Mouse (Mus musculus): Measurements from ENCODE around the gene Gm20388.

The Gm20388 gene

DNA sequence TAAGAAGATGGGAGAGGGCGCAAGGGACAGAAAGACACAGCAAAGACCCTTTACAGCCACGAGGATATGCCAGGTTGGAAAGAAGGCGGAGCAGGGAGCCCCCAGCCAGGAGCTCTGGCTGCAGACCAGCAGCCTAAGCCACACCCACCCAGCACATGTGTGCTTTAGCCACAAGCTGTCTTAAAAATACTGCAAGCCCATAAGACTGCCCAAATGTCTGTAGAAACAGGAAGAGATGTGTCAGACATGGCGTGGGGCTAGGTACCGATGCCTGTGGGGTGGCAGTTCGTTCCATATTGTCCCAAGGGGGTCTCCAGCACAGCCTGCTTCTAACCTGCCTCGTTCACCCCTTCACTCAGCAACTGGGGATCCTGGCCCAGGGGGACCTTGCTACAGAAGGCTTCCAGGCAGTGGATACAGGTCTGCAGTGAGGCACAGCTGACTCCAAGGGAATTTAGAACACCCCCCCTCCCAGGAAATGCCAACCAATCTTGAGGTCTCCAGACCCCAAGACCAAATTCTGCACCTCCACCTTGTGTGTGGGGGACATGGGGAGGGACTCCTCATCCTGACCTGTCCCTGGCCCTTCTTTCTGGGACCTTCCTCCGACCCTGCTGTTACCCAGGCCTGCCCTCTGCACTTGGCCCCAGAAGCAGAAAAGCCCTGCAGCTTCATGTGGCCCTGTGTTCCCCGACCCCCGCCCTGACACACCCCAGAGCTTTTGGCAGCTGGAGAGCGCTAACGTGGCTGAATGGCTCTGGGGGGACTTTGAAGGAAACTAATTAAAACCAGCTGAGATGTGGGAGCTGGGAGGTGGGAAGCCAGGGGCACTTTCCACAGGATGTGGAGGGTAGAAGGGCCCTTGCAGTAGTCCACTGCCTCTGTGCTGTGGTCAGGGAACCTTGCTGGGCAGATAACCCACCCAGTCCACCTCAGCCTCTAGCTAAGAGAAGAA is 2335.9 kb downstream of the Gm20388 start:
- in situ Hi-C loops (cut with MboI, MseI), result loop anchor here (25.0 kb wide), 1 partner anchor 1491 kb away; no protein-coding TSS in a partner anchor

DNA sequence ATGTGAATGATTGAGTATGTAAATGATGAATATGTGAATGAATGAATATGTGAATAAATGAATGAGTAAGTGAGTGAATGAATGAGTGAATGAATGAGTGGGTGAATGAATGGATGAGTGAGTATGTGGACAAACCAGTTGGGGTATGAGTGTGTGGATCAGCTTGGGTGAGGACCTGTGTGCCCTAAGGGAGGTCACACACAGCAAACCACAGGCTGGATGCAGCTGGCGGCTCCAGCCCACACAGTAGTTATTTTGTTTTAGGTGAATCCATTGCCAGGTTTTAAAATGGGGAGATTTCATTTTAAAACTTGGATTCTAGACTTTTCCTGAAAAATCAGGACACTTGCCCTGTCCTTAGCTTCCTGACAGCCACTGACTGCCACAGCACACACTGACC is 2341.1 kb downstream of the Gm20388 start:
- in situ Hi-C loops (cut with MboI, MseI), result loop anchor here (5.0 kb wide), 1 partner anchor 264 kb away; no protein-coding TSS in a partner anchor

DNA sequence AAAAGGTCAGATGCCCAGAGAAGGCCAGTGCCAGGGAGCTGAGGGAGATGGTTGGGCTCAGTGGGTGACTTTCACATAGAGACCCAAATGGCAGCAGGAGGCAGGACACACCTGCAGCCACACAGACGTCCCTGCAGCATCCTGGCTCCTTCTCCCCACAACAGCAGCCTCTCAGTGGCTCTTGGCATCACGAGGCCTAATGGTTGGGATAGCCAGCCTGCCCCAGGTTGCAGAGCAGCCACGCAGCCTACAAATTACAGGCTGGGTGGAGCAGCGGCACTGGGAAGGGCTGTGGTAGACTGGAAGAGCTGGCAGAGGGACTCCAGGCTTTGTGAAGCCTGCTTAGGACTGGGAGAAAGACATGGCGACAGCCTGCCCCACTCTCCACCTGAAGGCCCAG is 2341.7 kb downstream of the Gm20388 start:
- in situ Hi-C loops (cut with MboI, MseI), result loop anchor here (5.0 kb wide), 1 partner anchor 265 kb away; no protein-coding TSS in a partner anchor

DNA sequence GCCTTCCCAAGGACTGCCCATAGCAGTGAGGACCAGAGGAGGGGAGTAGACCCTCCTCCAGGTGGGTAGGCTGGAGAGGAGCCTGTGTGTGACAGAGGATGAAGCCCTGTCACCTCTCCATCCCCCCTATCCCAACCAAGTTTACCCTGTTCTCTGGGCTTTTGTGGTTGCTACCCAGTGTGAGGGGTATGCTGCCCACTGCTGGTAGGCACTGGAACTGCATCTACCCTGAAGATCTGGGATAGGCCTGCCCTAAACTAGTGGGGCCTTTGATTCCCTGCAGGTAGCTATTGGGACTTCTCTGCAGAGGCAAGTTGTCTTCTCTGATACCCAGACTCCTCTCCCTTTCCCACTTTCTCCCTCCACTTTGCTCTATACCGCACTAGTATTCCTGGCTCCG is 2348.7 kb downstream of the Gm20388 start:
- in situ Hi-C loops (cut with MboI, MseI), result no loop called here

DNA sequence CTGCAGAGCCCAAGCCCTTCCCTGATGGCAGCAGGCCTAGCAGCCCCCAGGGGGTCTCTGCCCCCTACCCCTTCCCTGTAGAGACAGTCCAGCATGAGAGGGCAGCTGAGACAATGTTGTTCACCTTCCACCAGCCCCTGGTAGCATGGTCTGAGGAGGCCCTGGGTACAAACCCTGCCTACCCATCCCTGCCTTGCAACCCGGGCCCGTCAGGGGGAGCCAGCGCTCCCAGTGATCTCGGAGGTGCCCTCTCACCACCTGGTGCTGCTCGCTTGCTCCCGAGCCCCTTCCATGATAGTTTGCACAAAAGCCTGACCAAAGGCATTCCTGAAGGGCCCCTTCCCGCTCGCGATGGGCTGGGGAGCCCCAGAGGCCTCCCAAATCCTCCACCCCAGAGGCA is 2350.1 kb downstream of the Gm20388 start:
- in situ Hi-C loops (cut with MboI, MseI), result no loop called here

DNA sequence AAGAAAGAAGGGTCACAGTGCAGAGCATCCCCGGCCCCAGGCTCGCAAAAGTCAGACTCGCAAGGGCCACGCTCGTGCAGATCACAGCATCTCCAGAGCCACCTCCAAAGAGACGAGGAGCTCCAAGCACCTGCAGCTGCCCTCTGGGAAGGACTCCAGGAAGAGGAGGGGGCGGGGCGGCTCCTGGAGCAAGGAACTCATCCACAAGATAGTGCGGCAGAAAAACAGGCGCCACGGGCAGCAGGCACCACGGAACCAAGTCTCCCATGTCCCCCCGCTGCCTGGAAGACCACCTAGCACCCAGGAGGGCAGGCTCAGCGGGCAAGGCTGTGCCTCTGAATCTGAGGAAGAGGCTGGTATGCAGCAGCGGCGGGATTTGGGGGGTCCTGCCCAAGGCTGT is 2352.2 kb downstream of the Gm20388 start:
- in situ Hi-C loops (cut with MboI, MseI), result no loop called here

DNA sequence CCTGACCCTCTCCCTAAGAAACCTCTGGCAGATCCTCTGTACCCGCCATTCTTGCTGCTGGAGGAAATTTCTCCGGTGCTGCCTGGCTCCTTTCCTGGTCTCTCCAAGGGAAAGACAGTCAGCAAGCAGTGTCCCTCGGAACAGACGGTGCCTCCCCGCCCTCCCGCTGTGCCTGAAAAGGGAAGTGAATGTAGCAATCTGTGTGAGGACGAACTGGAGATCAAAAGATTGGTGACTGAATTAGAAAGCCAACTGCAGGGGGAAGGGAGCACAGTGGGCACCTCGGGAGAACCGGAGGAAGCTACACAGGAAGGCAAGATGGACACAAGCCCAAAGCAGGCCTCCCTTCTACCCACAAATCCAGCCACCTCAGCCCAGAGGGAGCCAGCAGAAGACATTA is 2353.6 kb downstream of the Gm20388 start:
- in situ Hi-C loops (cut with MboI, MseI), result no loop called here

DNA sequence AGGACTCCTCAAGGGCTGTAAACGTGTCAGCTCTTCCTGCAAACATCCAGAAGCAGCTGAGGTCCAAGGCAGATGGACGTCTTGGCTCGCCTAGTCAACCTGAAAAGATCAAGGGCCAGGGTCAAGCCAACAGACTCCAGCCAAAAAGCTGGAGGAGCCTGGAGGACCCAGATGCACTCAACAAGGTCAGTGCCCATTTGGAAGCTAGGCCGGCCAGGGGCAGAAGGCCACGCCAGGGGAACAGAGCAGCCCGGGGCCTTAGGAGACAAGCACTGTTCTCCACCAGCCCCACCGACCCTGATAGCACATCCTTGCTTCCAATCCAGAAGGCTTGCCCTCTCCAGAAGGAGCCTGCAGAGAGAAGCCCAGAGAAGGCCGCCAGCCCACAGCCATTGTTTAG is 2354.9 kb downstream of the Gm20388 start:
- in situ Hi-C loops (cut with MboI, MseI), result no loop called here

DNA sequence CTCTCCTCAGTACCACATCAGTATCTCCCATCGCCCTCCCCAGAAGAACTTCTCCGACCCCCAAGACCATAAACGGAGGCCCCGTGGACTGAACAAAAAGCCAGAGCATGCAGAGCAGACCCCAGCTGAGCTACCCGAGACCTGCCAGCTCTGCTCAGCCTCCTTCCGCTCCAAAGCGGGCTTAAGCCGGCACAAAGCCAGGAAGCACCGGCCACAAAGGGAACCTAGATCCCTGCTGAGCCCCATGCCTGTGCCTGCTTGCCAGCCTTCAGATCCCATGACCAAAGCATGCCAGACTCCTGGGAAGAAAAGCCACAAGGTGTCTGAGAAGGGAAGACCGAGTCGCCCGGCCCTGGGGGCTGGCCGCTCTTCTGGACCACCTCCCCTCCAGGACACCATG is 2356.2 kb downstream of the Gm20388 start:
- in situ Hi-C loops (cut with MboI, MseI), result no loop called here

DNA sequence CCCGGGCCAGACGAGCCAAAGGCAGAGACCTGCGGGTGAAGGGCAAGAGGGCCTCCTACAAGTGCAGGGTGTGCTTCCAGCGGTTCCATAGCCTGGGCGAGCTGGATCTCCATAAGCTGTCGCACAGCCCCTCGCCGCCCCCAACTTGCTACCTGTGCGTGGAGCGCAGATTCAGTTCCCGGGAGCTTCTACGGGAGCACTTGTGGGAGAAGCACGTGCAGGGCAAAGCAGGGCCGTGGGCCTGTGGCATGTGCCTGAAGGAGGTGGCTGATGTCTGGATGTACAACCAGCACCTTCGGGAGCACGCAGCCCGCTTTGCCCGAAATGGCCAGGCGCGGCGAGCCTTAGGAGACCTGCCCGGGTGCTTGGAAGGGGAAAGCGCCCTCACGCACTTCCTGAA is 2358.2 kb downstream of the Gm20388 start:
- in situ Hi-C loops (cut with MboI, MseI), result no loop called here

DNA sequence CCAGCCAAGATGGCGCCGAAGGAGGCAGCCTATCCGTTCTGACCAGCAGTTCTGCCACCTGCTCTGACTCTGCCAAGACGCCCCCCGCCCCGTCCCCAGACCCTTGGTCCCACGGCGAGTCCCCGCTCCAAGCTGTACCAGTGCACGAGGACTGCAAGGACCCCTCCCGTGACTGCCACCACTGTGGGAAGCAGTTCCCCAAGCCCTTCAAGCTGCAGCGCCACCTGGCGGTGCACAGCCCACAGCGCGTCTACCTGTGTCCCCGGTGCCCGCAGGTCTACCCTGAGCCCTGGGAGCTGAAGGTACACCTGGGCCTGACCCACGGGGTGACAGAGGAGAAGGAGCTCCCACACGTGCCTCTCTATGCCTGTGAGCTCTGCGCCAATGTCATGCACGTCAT is 2358.8 kb downstream of the Gm20388 start:
- in situ Hi-C loops (cut with MboI, MseI), result no loop called here

DNA sequence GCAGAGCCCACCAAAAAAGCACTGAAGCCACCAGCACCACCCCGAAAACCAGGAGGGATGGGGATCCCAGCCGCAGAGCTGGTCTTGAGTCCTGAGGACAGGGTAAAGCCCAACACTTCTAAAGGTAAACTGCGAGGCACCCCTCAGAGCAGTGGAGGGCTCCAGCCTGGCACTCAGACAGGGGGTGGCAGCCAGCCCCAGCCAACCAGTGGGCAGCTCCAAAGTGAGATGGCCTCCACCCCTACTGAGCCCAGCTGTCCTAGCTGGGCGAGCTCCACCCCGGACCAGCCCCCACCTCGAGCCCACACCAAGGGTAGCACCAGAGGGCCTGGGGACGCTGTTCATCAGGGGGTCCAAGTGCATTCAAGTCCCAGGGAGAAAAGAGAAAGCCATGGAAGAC is 2359.9 kb downstream of the Gm20388 start:
- in situ Hi-C loops (cut with MboI, MseI), result loop anchor here (5.0 kb wide), 2 partner anchors 62 to 423 kb away; no protein-coding TSS in a partner anchor

DNA sequence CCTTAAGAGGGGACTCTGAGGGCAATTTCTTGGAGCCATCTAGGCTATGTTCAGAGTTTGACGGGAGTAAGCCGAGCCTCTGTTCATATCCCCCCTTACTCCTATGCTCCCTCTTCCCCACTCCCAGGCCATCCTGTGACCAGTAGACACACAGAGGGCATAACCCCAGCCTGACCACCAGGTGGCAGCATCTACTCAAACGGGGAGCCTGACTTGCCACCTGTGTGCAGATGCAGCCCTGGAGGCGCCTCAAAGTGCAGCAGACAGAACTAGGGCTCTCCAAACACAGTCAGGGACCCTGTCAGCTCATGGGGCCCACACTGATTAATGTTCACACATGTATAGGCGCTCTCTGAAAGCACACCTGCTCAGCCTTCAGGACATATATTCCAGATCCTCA is 2362.5 kb downstream of the Gm20388 start:
- in situ Hi-C loops (cut with MboI, MseI), result loop anchor here (5.0 kb wide), 2 partner anchors 59 to 426 kb away; no protein-coding TSS in a partner anchor

DNA sequence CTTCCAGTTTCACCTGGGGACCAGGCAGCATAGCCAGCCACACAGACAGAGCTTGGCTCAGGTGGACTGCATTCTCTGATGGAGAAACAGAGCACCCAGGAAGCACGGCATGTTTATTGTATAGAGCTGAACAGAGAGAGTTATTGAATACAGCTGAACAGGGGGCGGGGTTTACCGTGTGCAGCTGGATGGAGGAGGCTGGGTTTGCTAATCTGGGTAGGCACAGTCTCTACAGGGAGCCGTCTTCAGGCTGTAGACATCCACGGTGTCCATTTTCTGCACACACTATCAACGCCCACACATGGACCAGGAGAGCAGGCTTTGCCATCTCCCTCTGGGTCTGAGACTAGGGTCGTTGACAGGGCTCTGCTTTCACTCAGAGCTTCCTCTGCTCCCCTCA is 2363.2 kb downstream of the Gm20388 start:
- in situ Hi-C loops (cut with MboI, MseI), result loop anchor here (5.0 kb wide), 2 partner anchors 58 to 427 kb away; no protein-coding TSS in a partner anchor

DNA sequence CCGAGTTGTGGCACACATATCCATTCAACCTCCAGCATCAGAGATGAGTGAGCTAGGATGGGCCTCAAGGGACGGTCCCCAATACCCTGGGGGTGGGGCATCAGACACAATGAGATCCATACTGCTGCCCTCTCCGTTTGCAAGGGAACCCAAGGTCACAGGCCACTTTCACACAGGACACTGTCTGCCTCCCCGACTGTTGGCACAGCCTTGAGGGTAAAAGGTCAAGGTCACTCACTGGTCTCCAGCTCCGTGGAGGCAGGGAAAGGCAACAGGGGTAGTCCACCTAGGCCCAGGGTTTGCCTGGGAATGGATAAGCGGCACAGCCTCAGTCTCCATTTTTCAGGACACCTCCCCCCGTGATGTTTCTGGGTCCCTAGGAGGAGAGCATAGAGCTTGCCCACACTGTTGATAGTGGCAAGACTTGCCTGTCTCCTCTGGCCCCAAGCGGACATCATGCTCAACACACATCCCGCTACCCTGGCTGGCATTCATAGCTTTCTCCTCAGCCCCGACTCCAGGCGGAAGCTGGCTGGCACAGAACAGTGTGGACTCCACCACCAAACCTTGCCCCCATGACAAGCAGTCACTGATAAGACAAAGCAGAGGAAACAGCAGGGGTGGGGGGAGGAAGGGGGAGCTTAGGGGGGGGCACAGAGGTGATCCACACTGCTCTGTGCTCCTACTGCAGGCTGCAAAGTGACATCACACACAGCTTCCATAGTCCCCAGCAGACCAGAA is 2364.2 kb downstream of the Gm20388 start:
- in situ Hi-C loops (cut with MboI, MseI), result loop anchor here (5.0 to 25.0 kb wide), 3 partner anchors 57 to 1287 kb away; no protein-coding TSS in a partner anchor

DNA sequence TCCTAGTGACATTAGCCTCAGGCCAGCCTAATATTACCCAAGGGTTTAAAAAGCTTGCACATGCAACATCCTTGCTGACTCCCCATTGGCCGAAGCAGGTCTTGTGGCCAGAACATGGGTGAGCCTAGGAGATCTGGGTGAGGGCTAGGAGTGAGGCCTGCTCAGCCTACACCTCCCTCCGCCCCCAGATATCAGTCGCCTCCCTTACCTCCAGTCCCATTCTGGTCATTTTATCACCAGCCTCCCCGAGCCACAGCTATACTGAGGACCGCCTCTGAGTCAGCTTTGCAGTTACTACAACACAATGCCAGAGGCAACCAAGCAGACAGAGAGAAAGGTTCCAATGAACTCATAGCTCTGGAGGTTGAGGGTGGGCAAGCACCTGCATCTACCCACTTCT is 2365.7 kb downstream of the Gm20388 start:
- in situ Hi-C loops (cut with MboI, MseI), result loop anchor here (25.0 kb wide), 1 partner anchor 1286 kb away; no protein-coding TSS in a partner anchor

DNA sequence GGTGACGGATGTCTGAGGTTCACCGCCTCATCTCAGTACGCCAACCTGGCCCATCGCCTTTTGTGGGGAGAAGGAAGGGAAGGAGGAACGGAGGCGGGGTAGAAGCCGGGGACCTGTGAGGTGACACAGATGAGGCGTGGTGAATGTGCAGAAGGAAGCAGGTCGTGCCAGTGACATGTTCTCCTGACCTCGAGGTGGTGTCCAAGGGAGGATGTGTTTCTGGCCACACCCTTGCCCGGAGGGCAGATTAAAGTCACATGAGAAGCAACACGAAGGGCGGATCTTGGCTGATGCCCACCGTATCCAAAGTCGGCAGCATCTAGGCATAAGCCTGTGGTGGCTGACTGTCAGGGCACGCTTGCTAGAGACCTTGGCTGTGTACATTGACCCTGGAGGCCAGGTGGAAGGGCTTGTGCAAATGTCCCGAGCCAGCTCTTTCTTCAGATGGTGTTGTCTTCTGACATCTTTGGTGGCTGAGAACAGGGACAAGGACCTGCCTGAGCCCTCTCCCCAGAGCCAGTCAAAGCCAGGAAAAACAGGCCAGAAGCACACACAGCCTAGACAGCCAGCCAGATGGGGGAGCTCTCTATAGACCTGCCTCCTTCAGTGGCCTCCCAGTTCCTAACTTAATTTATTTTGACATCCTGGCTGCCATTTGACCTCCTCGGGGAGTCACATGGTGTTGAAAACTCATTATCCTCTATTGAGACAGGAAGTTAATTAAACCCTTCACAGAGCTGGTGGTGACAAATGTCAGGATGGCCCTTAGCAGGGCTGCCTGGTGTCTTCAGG is 2366.8 kb downstream of the Gm20388 start:
- in situ Hi-C loops (cut with MboI, MseI), result loop anchor here (25.0 kb wide), 1 partner anchor 1285 kb away; no protein-coding TSS in a partner anchor

DNA sequence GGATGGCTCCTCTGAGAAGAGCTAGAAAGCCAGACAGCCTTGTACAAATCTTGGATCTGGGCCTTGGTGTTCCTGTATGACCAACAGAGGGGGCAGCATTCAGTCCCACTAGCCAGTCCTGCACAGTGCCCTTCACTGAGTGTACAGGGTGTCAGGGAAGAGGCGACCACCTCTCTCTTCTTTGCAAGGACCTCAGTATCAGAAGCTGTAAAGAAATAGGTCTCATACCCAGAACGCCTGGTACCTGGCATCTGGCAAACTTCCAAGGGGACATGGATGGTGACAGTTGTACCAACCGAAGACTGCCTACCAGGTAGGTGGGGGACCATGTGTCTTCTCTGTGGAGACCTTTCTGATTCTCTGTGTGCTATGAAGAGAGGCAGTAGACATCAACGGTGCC is 2369.5 kb downstream of the Gm20388 start:
- in situ Hi-C loops (cut with MboI, MseI), result loop anchor here (5.0 to 25.0 kb wide), 2 partner anchors 97 to 1282 kb away; partner anchors contain the start of gene Zc3h18

DNA sequence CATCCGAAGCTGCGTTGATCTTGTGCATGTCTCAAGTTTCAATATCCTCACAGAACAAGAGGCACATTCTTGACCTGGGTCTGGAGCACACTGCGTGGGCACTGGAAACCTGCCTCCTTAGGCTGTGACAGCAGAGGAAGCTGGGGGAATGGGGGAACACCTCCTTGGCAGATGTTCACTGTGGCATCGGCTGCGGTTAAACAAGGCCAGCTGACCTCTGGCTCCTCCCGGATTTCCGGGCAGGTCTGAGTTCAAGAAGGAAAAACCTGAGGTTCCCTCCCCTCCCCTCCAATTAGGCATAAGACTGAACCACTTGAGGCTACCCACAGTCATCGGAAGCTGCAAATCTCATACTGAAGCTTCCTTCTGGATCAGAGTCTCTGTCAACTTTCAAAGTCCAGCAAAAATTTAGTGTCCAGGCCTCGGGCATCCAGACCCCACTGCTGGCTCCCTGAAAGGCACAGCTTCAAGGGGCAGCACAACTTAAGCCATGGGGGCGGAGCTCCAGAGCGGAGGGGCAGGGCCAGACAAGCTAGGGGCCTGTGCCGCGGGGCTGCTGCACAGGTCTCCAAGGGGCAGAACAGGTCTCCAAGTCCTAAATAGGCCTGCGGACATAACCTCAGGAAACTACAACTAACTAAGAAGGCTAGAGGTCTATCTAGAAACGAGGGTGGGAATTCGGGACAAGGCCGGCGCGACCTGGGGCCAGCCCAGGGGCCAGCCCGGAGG is 2370.1 kb downstream of the Gm20388 start:
- in situ Hi-C loops (cut with MboI, MseI), result loop anchor here (5.0 to 25.0 kb wide), 2 partner anchors 97 to 1282 kb away; partner anchors contain the start of gene Zc3h18

DNA sequence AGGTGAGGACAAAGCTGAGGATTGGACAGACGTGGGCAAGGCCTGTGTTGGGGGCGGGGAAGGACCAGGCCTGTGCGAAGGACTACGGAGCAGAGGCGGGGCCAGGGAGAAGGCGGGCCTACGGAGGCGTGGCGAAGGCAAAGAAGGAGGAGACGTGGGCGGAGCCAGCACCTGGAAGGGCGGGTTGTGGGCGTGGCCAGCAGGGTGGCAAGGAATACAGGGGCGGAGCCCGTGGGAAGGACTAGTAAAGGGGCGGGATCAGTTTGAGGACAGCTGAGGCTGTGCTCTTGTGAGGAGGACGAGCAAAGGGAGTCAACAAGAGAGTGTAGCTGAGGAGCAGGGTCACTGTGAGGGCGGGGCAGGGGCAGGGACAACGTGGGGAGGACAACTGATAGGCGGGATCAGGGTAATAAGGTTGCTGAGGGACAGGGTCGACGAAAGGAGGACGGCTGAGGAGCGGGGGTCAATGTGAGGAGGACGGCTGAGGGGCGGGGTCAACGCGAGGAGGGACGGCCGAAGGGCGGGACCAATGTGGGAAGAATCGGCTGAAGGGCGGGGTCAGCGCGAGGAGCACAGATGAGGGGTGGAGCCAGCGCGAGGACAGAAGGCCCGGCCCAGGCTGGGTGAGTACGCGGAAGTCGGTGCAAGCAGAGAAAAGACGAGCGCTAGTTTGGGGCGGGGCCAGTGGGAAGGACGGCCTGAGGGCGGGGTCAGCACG is 2370.8 kb downstream of the Gm20388 start:
- in situ Hi-C loops (cut with MboI, MseI), result loop anchor here (5.0 to 25.0 kb wide), 2 partner anchors 96 to 1281 kb away; partner anchors contain the start of gene Zc3h18

Data from T-helper 1 cell (primary cell).